Mouse (Mus musculus) embryonic fibroblast, embryonic 13.5 days (primary cell): Measurements from ENCODE around the gene Adam10.

Source experiments
- CTCF ChIP-seq: IDR thresholded peaks from 2 replicates; pipeline ENCODE4 v1.5.1; 2011; ENCODE audit warnings: mild to moderate bottlenecking, control low read depth, low read length, moderate library complexity, borderline replicate concordance; ENCODE audit not compliant: insufficient read depth
- POLR2A ChIP-seq: IDR thresholded peaks from 2 replicates; pipeline ENCODE4 v1.6.1; 2011; ENCODE audit warnings: low read depth, mild to moderate bottlenecking, control low read depth, low read length, moderate library complexity

- TF ChIP-seq CTCF (no peak), POLR2A (no peak)
Observed at GRCm38 (mm10) chr9:70653875-70654274, 24.9 kb upstream of the Adam10 start.
